Mouse (Mus musculus) embryonic fibroblast, embryonic 13.5 days (primary cell): Measurements from ENCODE around the gene Pla2r1. TPM values are rescaled to one million over a fixed set of nuclear protein-coding genes. Genes with fewer than 3 reads are reported as not detected.

Source experiments
- H3K27ac ChIP-seq: 2 replicates; pipeline ENCODE4 v1.5.1; 2012; ENCODE audit warnings: low read length, control low read depth, inconsistent platforms; ENCODE audit not compliant: insufficient read depth
- H3K4me1 ChIP-seq: 2 replicates; pipeline ENCODE4 v1.6.1; 2011; ENCODE audit warnings: low read length; ENCODE audit not compliant: control insufficient read depth, insufficient read depth
- H3K4me3 ChIP-seq: 2 replicates; pipeline ENCODE4 v1.5.1; 2011; ENCODE audit warnings: mild to moderate bottlenecking, control low read depth, low read length; ENCODE audit not compliant: insufficient read depth
- CTCF ChIP-seq: IDR thresholded peaks from 2 replicates; pipeline ENCODE4 v1.5.1; 2011; ENCODE audit warnings: mild to moderate bottlenecking, control low read depth, low read length, moderate library complexity, borderline replicate concordance; ENCODE audit not compliant: insufficient read depth
- POLR2A ChIP-seq: IDR thresholded peaks from 2 replicates; pipeline ENCODE4 v1.6.1; 2011; ENCODE audit warnings: low read depth, mild to moderate bottlenecking, control low read depth, low read length, moderate library complexity
- polyA plus RNA-seq: library from polyadenylated mRNA; stranded (reverse); fragments of >200 nt; gene quantifications from 2 replicates; pipeline ENCODE4 v1.2.4, GENCODE M21; 2011; ENCODE audit warnings: low read depth; ENCODE audit not compliant: missing spikeins, insufficient read length

The Pla2r1 gene
- polyA plus RNA-seq, 1 experiment: 7.9 TPM

DNA sequence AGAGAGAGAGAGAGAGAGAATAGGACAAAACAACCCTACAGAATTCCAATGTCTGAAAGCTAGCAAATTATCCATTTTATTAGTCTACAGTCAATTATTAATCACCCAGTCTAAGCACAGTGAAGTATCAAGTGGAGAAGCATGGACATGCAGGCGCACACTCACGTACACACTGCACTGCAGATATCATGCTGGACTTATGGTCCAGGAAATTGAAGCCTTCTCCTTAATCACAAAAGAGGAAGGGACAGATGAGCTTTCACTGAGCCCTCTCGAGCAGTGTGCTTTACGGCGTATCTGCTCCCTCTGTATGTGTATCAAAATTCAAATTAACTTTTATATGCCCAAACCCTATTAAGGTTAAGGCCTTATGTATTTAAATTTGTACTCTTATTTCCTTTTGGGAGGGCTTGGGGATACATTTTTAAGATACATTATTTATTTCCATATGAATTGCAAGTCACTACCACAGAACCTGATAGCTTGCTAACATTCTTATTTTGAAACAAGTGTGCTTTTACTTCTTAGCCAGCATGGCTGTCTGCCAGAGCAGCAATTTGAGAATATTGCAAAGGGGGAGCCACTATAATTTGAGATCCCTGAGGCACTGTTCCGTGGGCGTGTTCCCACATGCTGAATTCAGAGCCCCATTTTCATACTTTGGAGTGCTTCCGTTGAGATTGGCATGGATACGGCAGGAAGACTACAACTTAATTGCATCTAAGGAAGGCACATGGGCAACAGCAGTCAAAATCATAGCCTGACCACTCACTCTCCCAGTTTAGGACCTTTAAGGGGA, 108.2 kb downstream of the Pla2r1 start:
- TF ChIP-seq POLR2A: no peak
- no peak for TF ChIP-seq CTCF
- H3K4me1 ChIP-seq: no peaks in the 10 kb centered on the region; the same call in 1 of the 2 replicates
- no peak overlapping the region for H3K4me3 ChIP-seq
- H3K27ac ChIP-seq: no peak overlapping the region

DNA sequence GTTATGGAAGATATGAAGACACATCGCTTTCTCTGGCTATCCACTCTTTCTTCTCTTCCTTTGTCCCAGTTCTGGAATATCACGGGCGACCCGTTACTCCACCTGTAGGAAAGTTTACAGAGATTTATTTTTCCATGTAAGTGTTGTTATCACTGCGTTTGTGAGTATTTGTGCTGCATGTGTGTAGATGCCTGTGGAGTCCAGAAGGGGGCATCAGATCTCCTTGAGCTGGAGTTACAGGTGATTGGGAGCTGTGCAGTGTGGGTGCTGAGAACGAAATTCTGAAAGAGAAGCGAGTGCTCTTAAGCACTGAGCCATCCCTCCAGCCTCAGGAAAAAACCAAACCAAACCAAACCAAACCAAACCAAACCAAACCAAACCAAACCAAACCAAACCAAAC, 109.8 kb downstream of the Pla2r1 start:
- Histone ChIP-seq H3K4me3 (no peak overlapping the region), H3K27ac (no peak overlapping the region), H3K4me1 (no peaks in the 10 kb centered on the region; the same call in 1 of the 2 replicates)
- TF ChIP-seq POLR2A: no peak
- TF ChIP-seq CTCF: no peak

DNA sequence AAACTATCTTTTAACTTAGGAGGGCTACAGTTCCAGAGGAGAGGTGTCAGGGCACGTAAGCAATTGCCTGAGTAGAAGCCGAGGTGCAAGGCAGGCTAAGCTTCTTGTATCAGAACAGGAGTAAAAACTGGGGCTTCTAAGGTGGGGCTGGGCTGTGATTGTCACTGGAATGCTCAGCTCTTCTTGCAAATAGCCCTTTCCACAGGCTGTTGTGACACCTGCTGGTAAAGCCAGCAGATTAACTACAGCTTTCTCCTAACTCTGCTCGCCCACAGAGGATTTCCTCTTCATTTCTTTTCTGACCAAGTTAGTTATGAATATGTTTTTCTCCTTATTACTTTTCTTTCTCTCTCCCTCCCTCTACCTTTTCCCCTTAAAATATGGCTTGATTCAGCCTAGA, 111.2 kb downstream of the Pla2r1 start:
- Histone ChIP-seq H3K4me3 (no peak overlapping the region), H3K4me1 (no peaks in the 10 kb centered on the region; the same call in 1 of the 2 replicates), H3K27ac (no peak overlapping the region)
- TF ChIP-seq CTCF (no peak), POLR2A (no peak)

DNA sequence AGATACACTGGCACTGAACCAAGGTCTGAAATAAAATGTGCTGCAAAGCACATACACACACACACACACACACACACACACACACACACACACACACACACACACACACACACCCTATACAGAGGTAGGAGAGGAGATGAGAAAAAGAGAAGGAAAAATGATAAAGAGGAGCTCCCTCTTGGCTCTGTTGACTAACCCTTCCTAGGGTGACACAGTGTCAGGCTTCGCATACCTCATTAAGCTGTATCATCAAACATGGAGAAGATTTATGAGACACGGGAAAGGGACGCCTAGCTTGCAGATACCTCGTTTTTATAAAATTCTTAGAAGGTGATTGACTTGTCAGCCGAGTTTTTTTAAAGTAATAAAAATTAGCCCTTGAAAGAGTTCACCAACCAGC, 116.3 kb downstream of the Pla2r1 start:
- H3K4me1 ChIP-seq: no peaks in the 10 kb centered on the region
- no peak for TF ChIP-seq CTCF
- no peak for TF ChIP-seq POLR2A
- H3K27ac ChIP-seq: no peak overlapping the region
- H3K4me3 ChIP-seq: no peak overlapping the region

DNA sequence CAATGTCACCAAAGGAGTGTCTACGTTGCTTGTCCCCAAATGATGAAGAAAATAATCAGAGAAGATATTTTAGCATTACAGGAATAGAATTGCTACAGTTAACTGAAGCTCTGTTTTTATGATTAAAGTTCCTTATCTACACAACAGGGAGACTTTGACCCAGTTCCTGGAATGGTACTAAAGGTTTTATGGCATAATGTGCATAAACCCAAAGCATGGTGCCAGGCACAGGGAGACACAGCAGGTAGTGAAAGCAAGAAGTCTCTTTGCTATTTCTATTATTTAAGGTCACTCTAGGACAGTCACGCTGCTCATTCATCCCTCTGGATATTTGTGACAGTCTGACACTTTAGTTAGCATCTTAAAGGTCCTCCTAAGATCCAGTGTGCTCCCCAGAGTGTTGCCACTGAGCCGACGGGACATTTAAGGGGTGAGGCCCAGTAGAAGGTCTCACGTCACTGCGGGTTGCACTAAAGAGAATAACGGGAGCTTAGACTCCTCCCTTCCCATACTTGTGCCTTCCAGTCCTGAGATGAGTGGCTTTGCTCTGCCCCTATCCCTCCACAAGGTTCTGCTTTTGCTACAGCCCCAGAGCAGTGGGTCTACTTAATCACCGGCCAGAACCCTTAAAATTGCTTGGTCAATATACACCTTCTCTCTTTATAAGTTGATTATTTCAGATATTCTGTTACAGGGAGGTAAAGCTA, 122.6 kb downstream of the Pla2r1 start:
- Histone ChIP-seq H3K27ac (no peak overlapping the region), H3K4me1 (no peaks in the 10 kb centered on the region), H3K4me3 (no peak overlapping the region)
- TF ChIP-seq CTCF (no peak), POLR2A (no peak)

DNA sequence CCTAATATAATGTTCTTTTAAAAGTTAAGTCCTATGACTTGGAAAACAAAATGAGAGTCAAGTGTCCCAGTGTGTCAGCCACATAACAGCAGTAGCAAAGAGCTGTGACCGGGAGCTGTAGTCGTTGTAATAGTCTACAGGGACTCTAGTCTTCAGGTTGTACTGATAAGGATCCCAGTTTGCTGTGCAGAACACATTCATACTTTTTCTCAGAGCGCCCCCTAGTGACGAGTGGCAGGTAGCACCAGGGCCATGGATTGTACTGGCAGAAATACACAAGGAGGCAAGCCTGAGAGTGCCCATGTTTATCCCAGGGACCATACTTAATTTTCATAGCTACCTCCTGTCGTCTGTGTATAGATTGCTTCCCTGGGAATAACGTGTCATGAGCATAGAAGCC, 135.0 kb downstream of the Pla2r1 start:
- Histone ChIP-seq H3K4me3 (no peak overlapping the region), H3K27ac (no peak overlapping the region), H3K4me1 (no peaks in the 10 kb centered on the region)
- TF ChIP-seq POLR2A: no peak
- peak; percentile 64; the same call in 1 of the 2 replicates for TF ChIP-seq CTCF

DNA sequence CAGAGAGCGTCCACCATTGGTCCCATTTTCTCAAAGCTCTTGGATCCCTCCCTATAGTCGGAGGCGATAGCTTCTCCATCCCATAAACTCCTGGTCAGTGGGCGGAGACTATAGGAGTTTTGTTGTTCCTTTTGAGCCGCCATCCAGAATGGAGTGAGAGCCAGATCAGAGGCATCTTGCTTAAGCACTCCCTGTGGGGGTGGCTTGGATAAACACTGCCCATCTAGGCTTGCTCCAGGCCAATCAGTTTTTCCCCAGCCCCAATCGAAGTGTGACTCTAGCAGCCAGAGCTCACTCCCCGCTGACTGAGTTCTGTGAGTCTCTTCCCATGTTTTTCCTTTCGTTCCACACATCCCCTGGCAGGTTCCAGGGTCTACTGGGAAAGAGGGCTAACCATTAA, 138.8 kb downstream of the Pla2r1 start:
- Histone ChIP-seq H3K27ac (no peak overlapping the region), H3K4me1 (no peaks in the 10 kb centered on the region), H3K4me3 (no peak overlapping the region)
- TF ChIP-seq CTCF (no peak), POLR2A (no peak)

DNA sequence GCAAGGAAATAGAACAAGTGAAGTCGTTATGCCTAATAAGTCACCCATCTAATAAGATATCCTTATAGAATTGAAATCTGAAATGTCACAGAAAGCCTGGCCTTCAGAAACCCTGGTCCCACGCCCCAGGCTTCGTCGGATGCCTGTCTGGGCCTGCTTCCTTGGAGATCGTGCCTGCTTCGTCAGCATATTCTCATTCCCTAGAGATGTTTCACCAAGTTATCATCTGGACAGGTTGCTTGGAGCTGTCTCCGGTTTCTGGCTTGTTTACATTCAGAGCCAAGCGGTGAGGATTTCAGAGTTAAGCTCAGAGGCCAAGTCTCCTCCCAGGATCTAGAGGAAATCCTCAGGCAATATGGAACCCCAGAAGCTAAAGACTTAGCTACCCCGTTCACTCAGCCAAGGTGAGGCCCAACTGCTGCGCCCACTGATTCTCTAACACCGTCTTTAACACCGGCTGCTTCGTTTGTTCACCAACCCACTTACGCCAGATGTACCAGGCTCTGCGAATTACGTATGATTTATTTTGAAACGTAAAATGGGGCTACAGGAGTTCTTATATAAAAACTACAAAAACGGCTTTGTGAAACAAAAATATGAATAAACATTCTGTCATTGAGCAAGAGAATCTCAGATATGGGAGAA, 140.0 kb downstream of the Pla2r1 start:
- Histone ChIP-seq H3K4me1 (no peaks in the 10 kb centered on the region), H3K4me3 (no peak overlapping the region), H3K27ac (no peak overlapping the region)
- TF ChIP-seq CTCF (no peak), POLR2A (no peak)

DNA sequence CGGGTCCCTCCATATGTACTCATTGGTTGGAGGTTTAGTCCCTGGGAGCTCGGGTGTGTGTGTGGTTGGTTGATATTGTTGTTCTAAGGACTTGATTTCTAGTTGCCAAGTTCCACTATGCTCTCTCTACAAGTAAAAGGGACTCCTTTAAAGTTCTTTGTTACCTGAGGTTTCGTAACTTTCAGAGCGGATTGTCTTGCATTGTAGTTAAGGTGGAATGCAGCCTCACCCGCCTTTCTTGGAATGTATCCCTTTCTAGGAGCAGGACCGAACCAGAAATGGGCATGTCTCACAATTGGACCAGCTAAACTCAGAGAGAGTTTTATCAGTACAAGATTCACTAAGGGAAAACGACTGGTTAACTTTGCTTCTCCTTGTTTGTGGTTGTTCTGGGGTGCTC, 141.9 kb downstream of the Pla2r1 start:
- H3K4me1 ChIP-seq: no peaks in the 10 kb centered on the region
- TF ChIP-seq POLR2A: no peak
- no peak for TF ChIP-seq CTCF
- no peak overlapping the region for H3K4me3 ChIP-seq
- no peak overlapping the region for H3K27ac ChIP-seq

DNA sequence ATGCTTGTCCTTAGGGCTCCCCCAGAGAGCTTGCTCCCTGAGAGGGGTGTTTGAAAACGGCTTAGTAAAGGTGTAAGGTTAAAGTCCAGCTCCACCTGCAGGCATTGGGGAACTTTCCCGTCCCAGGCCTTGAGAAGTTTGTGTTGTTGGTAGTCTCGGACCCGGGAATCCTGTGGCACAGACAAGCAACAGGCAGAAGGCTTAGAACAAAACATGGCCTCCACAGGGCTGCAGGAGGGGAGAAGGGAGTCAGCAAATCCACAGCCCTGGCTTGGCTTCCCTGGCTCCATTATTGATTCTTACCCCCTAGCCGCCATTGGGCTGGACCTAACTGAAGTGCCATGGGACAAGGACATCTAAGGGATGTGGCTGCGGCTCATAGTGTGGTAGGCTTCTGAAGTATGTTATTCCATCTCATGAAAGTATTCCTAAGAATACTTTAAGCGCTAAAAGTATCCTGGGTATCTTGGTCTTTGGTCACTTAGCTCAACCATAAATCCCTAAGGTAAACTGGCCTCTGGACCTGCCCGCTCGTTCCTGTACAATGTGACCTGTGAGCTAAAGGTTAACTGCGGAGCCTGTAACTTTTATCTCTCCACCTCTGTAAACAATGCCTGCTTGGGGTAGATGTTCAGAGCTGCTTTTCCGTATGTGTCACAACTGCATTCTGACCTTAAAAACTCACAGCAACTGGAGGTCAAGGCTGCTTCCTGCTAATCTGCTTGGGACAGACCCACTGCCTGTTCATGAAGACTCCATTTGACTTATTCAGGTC, 142.9 kb downstream of the Pla2r1 start:
- Histone ChIP-seq H3K4me1 (no peaks in the 10 kb centered on the region), H3K4me3 (no peak overlapping the region), H3K27ac (no peak overlapping the region)
- TF ChIP-seq POLR2A: no peak
